Mouse (Mus musculus) retina, postnatal 1 day (tissue): ENCODE results near the gene Atxn7.
A peak's percentile ranks its signal among the peaks of the same experiment; 100 is the strongest.

Experiments used
- DNase-seq: peaks from one replicate; pipeline ENCODE4 v3.0.0-alpha.2; 2012

Atxn7 gene

DNA sequence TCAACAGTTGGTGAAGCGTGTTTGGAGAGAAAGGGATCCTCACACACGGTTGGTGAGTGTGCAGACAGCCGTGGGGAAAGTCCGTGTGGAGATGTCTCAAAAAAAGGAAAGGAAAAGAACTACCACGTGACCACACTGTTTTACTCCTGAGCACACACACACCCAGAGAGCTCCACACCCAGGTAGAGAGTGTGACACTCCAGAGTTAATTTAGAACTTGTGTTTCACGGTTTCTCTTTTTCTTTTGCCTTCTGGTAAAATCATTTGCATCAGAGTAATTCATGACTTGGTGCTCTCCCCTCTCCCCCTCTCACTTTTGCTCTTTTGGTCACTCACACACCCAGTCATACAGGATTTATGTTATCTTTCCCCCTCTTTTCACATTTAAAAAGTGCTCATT, 105.0 kb downstream of the Atxn7 start:
- no peak for DNase-seq

DNA sequence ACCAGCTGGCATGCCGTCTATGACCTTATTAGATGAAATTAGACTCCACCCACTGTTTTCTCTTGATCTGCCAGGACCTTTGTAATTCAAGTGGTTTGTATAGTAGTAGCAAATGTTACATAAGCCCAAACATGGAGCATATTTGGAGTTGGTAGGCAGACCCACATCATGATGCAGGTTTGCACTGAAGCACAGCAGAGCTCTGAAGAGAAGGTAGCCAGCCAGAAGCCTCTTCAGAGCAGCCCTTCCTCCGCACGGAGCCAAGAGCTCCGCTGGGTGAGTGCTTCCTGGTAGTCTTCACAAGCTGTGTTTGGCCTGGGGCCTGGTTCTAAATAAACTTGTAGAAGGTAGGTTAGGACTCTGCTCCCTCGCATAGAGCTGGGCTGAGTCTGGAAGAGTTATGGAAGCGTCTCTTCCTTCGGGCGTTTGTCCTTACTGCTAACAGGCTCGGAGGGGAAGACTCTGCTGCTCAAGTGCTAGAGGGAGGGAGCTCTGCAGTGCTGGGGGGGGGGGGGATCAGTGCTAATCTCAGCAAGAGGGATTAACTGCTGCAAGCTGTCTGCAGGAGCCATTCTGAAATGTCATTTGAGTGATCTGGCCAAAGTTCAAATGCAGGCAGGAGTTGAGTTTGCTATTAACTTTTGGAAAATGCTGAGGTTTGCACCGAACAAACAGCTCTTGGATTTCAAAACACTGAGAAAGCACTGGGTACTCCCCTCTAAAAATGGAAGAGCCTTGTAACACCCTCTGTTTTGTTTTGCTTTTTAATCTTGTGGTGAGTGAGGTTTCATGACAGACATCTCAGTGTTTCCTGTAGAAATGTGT, 106.6 kb downstream of the Atxn7 start:
- peak; percentile 71 for DNase-seq

DNA sequence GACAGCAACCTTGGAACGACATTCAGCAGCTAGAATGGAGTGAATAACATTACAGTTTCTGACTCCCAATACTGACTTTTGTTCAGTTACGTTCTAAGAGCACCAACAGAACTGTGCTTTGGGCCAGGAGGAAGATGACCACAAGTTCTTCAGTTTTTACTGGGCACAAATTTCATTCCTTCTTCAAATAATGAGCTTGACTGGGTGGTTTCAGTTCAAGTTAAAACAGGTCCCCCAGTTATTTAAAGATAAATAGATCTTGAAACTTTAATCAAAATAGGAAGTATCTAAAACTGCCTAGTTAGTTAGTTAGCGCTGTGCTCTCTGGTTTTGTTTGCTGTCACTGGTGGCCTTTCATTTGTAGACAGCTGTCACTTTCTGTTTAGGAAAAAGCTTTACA, 107.3 kb downstream of the Atxn7 start:
- DNase-seq, result no peak

DNA sequence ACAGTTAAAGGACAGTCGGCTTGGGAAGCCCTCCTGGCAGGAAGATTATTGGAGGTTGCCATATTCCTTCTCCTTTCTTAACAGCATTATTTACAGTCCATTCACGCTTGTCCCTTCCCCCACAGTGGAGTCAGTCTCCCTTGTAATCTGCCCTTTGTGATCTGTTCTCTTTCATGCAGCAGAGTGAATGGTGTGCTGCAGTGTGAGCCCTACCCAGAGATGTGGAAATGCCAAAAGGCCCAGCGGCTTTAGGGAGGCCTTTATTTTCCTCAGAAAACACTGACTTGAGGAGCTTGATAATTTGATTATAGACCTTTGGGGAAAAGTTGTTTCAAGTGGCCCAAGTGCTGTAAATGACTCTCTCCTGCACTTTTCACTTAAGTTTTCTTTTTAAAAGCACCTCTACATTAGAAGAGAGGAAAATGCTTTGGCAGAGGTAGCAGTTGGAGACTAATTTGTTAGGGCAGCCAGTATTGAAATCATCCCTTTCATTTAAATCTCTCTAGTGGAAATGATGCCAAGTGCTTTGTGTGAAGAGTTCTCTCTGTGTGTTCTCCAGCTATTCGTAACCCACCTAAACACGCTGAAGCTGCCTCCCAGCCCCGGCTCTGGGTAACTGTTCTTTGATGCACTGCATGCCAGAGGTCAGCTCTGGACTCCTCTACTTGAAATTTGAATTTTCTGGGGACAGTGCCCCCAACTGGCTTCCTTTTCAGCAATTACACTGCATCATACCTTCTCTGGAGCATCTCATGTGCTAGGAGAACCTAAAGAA, 109.5 kb downstream of the Atxn7 start:
- DNase-seq, result peak; percentile 68

DNA sequence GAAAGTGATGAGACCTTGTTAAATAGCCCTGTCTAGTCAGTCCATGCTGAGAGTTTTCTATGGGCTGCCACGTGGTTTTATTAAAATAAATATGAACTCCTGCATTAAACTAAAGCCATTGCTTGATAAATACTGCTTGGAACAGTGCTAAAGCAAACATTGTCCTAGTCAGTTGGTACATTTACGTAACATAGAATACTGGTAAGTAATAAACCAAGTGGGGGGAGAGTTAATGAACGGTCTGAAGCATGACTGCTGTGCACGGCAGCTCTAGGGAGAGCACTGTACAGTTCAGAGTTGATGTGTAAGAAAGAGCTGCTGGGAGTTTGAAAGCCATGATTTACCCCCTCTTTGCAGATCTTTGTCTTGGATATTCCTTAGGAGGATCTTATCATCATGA, 110.2 kb downstream of the Atxn7 start:
- DNase-seq, result no peak

DNA sequence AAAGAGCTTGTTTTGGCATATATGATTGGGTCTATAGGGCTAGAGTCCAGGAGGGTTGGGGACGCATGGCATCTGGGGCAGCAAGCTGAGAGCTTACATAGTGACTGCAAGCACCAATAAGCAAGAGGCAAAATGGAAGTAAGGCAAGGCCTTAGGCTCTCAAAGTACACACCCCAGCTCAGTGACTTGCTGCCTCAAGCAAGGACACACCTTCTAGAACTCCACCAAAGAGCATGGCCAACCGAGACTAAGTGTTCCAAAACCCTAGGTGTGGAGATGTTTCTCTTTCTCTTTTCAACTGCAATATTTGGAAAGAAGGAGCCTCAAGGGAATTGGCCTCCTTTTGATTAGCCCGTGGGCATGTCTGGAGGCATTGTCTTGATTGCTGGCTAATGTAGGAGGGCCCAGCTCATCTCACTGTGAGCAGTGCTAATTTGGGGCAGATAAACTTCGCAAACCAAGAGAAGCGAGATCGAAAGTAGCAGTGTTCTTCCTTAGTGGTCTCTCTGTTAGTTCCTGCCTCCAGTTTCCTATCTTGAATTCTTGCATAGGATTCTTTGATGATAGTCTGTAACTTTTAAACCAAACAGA, 119.5 kb downstream of the Atxn7 start:
- DNase-seq, result no peak

DNA sequence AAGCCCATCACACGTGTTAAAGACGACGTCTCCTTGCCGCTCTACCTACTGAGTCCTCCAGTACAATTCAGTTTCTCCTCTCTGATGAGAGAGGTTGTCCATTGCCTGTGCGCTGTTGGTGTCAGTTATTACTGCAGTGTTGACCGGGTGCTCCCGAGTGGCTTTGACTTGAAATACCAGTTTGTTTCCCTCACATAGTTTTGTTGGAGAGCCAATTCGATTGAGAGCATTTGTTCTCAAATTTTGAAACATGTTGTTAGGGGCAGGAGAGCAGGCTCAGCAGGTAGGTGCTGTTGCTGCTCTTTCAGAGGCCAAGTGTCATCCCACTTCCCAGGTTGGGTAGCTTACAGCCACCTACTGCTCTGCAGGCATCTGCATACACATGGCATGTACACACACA, 122.6 kb downstream of the Atxn7 start:
- DNase-seq, result no peak

DNA sequence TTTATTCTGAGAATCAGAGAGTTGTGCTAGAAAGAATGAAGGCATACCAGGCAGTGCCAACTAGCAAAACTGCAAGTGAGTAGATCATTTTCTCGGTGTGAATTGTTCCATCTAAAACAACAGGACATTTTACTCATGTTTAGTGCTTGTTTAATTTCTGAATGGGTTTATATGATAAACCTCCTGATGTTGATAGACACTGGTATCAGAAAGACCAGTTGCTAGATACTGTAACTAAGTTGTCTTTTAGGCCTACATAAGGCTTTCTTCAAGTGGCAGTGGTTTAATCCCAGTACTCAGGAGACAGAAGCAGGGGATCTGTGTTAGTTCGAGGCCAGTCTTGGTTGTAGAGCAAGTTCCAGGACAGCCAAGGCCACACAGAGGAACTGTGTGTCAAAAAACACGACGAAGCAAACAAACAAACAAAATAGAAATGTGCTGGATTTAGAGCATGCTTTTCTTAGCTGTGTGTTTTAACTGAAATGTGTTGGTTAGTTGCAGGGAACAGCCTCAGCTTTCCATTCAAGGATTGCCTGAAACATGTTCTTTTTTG, 125.5 kb downstream of the Atxn7 start:
- DNase-seq, result no peak

DNA sequence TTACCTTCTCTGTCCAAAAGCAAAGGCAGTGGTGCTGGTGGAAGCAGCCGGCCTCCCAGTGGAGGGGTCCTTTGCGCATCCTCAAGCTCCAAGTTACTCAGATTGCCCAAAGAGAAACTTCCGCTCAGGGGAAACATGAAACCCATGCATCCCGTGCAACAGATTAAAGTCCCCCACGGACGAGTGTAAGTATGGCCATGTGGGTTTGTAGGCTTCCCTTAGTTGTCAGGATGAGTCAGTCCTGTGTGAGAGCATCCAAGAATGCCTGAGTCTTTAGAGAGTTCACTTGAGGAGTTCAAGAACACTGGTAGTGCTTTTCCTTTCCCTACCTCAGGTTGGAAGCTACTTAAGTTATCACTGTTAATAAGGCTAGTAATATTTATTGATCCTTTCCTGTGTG, 126.1 kb downstream of the Atxn7 start:
- DNase-seq, result no peak

DNA sequence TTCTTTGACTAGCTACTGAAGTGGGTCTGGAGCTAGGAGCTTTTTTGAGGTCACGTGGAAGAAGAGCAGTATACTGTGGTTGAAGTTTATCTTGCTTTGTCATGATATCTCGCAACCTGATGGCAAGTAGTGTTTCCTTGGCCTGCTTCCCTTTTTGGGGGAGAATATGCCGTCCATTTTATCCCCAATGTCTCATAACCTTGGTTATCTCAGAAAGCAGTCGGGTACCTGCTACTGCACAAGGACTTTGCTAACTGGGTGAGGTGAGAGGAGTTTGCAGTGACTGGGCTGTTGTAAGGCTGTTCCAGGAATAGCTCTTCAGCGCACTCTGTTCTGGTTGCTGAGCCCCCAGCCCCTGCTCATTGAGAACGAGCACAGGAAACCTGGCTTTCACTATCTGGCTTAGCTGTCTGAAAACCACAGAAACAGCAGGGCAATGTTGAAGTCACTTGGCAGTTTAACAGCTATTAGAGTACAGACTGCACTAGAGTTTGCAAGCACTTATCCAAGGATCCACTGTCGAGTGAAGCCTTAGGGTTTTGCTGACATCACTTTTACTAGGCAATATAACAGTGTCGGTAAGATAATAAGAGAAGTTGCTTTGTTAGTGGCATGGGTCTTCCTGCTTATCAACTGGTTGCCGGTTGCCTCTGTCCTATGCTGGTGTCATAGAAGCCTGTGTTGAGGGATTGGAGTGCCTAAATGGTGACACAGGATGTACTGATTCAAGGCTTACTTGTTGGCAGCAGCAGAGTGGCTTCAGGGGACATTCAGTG, 127.0 kb downstream of the Atxn7 start:
- no peak for DNase-seq

DNA sequence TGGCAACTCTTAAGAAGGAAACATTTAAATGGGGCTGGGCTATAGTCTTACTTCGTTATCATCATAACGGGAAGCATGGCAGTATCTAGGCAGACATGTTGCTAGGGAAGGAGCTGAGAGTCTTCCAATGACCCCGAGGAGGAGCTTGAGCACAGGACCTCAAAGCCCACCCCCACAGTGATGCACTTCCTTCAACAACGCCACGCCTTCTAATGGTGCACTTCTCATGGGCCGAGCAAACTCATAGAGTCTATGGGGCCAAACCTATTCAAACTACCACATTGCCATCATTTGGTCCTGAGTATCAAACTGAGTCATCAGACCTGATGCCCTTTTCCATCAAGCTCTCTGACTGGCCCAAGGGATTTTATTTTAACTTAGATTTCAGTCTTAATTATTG, 129.3 kb downstream of the Atxn7 start:
- no peak for DNase-seq

DNA sequence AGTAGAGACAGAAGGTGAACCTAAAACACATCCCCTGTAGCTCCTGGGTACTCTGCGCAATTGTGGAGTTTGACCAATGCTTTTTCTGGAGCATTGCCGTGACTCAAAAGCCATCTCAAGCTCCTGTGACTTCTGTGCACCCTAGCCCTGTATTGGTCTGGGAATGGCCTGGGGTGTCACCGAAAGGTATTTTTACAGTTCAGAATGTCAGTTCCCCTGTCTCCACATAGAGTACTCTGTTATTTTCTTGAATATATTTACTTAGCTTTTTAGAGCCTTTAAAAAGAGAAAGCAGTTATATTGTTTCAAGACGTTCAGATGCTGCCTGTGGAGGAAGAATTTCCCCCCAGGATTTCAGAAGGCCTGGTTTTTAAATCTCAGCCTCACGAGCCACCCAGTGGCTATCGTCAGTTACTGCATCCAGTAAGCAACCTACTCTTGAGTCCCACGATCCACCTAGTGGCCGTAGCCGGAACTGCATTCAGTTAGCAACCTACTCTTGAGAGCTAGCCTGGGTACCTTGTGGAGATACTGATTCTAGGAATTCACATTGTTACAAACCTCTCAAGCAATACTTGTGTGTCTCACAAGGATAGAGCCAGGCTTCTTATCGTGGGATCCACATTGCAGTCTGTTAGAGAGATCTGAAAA, 137.2 kb downstream of the Atxn7 start:
- peak; percentile 93 for DNase-seq

DNA sequence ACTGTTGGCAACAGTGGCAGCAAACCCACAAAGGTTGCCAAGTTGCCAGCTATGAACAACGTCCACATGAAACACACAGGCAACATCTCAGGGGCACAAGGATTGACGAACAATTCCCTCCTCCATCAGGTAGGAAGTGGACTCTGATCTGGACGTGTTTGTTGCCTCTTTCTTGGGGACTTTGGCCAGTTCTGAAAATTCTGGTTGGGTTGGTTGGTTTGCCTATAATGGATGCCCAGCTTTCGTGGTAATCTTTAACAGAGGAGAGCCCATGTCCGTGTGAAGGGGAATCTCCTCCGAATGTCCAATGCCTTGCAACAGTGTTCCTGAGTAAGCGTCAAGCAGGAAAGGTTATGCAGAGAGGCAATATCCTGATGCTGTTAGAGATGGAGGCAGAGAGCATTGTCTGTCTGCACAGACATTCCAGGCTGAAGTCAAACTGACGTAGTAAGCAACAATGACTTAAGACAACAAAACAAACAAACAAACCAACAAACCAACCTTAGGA, 139.6 kb downstream of the Atxn7 start:
- no peak for DNase-seq

DNA sequence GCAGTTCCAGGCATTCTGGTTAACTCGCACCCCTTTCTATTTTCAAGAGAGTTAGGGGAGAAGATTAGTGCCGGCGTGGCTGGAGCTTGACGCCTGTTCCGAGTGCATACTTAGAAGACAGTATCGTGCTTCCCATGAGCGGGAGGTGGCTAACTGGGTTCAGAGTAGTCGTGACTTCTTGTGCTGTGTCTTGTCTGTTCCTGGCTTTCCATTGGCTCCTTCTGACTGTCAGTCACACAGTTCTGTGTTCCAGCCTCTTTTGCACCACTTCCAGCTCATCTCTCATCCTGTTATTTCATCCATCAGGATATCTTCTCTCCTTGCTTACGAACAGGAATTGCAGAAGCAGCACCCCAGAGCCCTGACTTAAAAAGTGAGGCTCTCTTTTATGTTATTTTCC, 140.1 kb downstream of the Atxn7 start:
- DNase-seq, result no peak

DNA sequence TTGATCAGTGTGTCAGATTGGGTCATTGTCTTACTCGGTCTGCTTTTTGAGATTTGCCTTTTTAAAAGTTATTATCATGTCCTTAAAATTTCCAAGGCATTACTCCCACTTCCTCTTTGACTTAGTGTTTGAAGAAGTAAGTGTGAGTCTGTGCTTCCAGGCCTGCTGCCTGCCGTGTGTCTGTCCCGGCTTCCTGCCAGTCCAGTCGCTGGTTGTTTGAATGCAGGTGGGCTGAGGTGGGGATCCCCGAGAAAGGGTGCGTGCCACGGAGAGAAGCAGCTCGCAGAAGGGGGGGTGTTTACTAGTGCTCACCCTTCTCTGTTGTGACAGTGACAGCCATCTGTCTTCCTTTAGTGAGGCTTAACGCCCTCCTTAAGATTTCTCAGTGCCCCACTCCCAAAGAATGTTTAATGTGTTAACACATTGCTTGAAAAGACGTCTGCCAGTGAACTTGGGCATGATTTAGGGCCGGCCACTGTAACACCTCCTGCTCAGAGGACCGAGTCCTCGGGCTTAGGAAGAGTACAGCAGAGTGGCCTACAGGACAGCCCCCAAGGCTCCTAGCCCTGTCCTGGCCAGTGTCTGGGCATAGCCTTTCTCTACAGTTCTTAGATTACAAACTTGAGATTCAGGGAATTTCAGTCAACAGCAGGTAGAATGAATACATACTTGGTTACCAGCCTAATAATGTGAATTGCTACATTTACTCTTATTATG, 143.1 kb downstream of the Atxn7 start:
- DNase-seq, result no peak

DNA sequence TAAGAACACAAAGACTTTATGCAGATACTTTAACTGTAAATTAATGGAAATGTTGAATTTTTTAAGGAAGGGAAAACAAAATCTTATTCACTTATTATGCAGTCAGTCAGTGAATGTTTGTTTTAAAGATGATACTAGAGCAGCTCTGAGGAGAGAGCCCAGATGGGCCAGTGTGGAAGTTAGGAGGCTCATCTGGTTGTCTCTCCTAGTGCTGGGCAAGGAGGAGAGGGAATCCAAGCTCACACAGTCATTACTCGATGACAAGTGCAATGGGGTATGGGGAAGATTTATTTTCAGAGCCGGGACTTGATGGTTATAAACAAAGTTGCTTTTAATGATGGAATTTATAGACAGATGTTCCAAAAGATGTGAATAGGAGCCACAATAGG, 143.7 kb downstream of the Atxn7 start:
- DNase-seq, result no peak

DNA sequence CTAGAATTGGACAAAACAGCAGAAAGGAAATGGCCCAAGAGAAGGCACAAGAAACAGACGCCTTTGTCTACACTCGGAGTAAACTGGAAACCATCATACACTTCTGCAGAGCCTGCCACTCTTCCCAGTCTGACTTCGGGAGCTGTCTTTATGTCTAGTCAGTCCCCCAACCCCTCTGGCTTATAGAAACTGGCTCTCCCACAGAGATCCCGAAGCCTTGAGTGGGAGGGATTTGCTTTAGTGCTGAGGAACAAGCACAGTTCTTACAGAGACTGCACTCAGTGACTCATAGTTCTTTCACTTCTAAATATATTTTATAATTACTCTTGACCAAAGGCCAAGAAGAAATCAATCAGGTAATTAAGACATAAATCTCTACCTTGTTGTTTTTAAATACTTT, 149.5 kb downstream of the Atxn7 start:
- DNase-seq, result no peak

DNA sequence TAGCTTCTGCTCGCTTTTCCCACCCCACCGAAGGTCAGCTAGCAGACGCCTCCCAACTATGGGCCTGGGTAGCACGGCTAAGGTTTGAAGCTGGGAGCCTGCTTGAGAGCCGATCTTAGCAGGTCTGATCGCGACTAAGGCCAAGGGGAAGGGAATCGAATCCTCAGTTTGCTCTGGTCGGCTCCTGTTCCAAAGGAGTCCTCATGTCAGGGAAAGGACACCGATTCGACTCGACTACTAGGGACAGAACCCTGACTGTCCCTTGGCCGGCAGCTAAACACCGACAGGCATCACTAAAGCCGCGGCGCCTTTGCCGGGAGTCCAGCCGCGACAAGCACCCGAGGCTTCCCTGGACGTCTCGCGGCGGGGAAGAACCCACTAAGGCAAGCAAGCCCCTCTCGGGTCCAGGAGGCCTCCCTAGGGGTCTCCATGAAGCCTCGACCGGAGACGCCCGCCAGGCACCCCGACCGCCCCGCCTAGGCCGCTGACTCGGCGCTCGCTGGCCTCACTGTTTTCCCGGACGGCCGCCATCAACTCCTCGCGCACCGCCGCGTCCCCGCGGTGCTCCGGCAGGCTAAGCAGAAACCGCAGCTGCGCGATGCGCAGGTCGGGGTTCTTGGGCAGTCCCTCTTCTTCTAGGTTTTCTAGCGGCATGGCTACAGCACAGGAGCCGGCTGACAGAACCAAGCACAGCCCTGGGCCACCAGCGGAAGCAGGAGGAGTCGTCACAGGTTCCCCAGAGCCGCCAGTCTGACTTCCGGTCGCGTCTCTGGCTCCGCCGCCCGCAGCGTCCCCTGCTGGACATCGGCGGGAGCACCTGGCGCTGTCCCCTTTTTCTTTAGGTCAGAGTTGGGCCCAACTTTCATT, 159.2 kb downstream of the Atxn7 start, which contains the start of gene Psmd6:
TSS of gene Psmd6 (minus strand) at position 755 of the 867 bp plus-strand sequence.
- DNase-seq, result peak; percentile 94
